Mouse (Mus musculus) induced T-regulatory cell, adult 2 months (primary cell): Measurements from ENCODE around the gene Prdx5.
"Not testable (repeated sequence)": the region's sequence is repeated elsewhere in the genome, so short reads cannot be mapped to it uniquely, and the experiment has no call there.

ENCODE experiments used
- DNase-seq: peaks from one replicate; pipeline ENCODE4 v3.0.0-alpha.2; 2012; ENCODE audit warnings: low read depth

Prdx5 gene

GRCm38 (mm10) chr19:6919431-6919830 lies 9.5 kb upstream of the Prdx5 start:
- no peak for DNase-seq

- no peak for DNase-seq
These were observed 8.4 kb upstream of the Prdx5 start for GRCm38 (mm10) chr19:6918321-6918720.

GRCm38 (mm10) chr19:6916496-6916895 lies 6.6 kb upstream of the Prdx5 start:
- DNase-seq = no peak

DNA sequence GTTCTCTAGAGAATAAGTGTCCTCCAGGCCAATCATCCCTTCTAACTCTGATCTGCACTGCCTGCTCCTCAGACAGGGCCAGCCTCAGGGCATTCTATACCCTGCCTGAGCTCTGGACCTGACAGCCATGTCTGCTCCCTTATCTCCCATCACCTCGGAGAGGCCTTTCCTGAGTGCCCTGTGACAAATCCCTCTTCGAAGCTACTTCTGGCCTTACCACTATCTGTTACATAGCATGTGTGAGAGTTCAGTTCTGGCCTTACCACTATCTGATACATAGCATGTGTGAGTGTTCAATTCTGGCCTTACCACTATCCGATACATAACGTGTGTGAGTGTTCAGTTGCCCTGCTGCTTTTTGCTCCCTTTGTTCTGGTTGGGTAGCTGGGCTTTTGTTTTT lies 5.4 kb upstream of the Prdx5 start:
- DNase-seq = no peak

DNA sequence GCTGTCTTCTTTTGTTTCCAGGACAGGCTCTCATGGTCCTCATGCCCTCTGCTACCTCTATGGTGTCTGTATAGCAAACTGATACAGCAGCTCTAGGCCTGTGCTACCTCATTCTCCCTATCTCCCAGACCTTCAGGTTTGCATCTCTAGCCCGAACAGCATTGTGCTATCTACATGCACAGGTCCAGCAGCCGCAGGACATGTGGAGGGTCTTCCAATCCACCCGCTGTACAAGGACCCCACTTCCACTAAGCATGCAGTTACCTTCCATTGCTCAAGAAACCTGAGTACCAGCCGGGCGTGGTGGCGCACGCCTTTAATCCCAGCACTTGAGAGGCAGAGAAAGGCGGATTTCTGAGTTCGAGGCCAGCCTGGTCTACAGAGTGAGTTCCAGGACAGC lies 4.6 kb upstream of the Prdx5 start:
- DNase-seq = no peak

DNA sequence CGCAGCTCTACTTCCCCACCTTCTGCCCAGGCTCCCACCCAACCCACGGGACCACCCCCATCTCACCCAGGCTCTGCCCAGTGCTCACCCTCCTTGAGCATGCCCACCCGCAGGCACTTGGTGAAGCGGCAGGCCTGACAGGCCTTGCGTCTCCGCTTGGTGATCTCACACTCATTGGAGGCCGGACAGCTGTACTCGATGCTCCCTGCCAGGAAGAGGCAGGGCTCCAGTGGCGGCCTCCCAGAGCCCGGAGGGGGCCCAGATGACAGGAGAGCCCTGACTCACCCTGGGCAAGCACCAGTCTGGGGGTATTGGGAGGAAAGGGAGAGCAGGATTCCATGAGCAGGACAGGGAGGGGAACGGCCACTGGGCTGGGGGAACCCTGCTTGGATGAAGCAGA lies 4.1 kb upstream of the Prdx5 start:
- DNase-seq = no peak

DNA sequence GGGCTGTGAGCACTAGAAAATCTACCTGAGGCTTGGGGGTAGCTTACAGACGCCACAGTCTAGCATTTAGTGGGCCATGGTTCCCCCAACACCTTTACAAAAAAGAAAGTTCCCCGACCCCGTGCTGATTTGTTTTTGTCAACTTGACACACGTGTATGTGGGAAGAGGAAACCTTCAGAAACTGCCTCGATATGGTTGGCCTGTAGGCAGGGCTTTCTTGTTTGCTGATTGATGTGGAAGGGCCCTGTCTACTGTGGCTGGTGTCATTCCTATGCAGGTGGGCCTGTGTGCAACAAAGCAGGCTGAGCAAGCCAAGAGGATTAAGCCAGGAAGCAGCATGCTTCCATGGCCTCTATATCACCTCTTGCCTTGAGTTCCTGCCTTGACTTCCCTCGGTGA lies 3.1 kb upstream of the Prdx5 start:
- no peak for DNase-seq

DNA sequence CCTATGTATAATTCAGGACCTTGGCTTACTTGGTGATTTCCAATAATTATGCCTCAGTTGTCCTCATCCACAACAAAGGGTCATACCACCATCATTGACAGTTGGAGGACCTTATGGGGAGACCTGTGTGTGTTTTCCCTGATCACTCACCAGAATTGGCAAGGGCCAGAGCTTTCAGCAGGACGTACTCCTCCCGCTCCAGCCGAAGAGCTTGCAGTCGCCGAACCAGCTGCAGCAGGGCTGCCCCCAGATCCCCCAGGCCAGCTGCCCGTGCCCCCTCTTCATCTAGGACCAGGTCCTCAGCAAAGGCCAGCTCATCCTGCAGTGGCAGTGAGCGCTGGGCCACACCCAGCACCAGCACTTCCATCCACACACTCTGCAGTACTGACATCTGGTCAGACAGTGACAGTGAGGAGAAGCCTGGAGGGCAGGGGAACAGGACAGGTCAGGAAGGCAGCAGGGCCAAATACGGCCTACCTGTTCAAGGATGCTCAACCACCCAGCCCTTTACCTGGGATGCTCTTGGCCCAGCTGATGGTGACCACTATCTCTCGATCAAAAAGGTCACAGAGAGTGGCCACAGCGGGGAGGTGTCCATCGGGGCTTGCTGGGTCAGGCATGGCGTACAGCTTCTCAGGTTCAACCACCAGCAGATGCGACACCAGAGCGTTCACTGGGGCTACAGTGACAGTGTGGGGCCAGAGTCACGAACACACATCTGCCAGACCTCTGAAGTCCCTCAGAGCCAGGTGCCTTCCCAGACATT lies 2.5 kb upstream of the Prdx5 start:
- DNase-seq = no peak

DNA sequence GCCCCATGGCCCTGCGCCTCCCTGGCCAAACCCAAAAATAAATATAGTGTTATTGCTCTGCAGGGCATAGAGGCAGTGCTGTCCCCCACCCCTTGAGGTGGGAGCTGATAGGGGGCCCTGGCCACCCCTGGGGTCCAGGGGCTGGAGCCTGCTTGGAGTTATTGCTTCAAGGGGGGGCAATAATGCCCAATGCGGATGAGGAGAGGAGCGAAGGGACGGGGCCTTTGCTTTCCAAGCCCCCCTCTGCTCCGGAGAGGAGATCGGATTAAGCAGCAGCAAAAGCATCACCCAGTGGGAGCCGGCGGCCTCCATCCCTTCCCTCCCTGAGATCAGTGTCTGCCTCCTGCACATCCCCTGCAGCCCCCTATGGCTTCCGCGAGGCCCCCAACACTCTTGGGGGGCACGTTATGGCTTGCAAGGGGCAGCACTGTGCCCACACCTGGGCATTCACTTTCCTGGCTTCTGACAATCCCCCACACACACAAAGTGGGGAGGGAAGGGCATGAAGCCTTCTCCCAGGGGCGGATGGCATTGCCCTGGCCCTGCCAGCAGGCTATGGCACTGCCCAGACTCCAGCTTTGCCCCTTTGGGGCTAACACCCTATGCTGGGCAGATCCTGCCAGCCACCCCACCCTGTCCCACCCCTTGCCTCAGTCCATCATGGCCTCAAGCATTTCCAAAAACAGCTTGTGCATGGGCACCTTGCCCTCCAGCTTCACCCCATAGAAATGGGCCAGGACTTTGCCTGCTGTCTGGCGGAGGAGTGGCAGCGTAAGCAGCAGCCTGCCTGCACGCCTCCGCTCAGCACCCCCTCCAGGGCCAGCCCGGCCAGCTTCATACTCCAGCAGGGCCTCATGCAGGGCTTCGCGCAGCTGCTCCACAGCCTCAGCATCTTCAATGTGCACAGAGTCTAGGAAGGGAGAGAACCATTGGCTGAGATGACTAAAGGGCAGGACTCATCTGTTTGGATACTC lies 1.5 kb upstream of the Prdx5 start:
- no peak for DNase-seq

DNA sequence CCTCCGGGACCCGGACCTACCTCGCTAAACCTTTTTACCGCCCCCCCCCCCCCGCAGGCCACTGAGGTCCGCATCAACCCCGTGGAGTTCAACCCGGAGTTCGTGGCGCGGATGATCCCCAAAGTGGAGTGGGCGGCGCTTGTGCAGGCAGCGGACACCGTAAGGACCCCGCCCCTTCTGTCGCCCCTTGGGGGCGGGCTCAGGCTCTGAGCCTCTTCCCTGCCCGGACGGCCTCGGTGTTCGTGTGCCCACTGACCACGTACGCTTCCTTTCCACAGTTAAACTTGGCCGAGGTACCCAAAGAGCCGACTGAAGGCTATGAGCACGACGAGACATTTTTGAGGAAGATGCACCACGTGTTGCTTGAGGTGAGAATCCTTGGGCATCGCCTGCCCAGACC lies 400 bp upstream of the Prdx5 start:
- DNase-seq = peak; percentile 77

- DNase-seq = peak; percentile 39
These were observed 885 bp downstream of the Prdx5 start for GRCm38 (mm10) chr19:6909021-6909420.

- no peak for DNase-seq
These were observed 1.9 kb downstream of the Prdx5 start for GRCm38 (mm10) chr19:6907811-6908540.

DNA sequence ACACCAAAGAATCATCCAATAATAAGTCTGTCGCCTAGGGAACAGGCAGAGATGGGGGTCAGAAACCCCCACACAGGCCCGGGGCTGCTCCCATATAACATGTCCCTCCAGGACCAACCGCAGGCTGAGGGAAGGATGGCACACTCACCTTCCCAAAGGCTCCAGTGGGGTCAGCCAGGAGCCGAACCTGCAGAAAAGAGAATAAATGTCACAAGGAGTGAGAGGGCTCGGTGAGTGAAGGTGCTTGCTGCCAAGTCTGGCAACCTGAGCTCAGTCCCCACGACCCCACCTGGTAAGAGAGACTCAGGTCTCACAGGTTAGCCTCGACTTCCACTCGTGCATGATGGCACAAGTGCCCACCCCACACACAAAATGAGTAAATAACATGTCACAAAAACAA lies 2.8 kb downstream of the Prdx5 start:
- DNase-seq = no peak

- no peak for DNase-seq
These were observed 3.7 kb downstream of the Prdx5 start for GRCm38 (mm10) chr19:6906199-6906598.

- no peak for DNase-seq
These were observed 4.3 kb downstream of the Prdx5 start for GRCm38 (mm10) chr19:6905498-6906159.

GRCm38 (mm10) chr19:6904846-6905245 lies 5.1 kb downstream of the Prdx5 start:
- no peak for DNase-seq

DNA sequence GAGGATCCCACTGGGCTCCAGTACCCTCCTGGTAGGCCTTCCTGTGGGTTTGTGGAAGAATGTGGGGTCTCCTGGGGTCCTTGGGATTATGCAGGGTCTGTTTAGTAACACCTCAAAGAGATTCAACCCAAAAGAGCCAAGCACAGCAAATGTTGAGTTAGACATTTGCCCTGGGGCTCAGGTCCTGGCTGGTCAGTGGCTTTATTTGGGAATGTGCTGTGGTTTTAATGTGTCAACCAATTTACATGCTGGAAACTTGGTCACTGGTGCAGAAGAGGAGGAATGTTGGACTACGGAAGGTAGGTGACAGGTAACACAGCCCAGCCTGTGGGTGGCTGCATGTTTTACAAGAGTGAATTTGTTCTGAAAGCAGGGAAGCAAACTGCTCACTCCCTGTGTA lies 6.9 kb downstream of the Prdx5 start:
- no peak for DNase-seq

GRCm38 (mm10) chr19:6899641-6900040 lies 10.3 kb downstream of the Prdx5 start:
- no peak for DNase-seq

DNA sequence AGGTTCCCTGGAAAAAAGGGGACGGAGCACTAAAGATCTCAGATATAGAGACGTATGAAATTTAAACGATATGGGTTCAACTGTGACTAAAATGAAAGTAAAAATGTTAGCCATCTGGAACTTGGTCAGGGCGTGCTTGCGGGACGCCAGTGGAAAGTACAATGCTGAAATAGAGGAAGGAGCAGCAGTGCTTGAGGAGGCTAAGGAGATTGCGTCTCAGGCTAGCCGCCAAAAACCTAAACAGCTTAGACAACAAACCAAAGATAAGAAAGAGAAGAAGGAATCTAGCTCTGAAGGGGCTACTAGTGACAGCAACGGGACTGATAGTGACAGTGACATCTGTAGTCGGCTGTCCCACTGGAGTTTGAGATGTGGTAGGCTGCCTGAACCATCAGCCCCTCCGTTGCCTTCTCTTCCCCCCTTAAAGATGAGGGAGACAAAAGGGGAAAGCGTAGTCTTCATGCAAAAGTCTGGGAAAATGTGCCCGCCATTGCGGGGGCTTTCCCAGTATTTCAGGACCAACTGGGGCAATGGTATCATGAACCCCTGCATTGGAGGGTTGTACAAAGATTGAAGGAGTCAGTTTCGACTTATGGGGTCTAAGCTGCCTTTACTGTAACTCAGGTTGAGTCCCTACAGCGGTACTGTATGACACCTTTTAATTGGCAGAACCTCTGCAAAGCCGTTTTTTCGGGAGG lies 14.1 kb downstream of the Prdx5 start:
- DNase-seq = not testable (repeated sequence)

DNA sequence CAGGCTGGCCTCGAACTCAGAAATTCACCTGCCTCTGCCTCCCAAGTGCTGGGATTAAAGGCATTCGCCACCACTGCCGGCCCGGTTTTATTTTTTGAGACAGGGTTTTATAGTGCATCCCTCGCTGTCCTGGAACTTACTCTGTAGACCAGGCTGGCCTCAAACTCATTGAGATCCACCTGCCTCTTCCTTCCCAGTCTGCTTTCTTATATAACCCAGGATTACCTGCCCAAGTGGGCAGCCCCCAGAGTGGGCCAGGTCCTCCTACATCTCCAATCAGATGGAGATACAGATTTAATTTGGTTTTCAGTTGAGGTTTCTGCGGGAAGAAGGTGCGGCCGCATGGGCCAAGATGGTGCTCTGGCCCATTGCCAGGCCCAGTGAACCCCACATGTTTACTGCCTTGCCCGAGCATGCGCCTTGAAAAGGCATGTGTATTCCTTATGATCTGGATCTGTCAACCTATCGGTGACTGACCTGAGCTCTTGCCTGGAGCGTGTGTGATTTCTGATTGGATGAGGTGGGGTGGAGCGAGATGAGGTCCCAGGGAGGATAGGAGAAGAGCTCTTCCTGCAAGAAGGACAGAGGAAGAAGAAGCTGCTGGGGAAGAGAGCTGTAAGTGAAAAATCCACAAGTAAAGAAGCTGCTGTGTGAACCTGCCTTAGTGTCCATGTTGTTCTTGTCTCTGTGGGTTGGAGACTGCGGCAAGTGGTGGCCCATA lies 16.0 kb downstream of the Prdx5 start:
- no peak for DNase-seq

- DNase-seq = no peak
These were observed 17.4 kb downstream of the Prdx5 start for GRCm38 (mm10) chr19:6892512-6892911.
